Mouse (Mus musculus) myocyte (in vitro differentiated cells): ENCODE results near the gene Ctnnb1.

Experiments used
- MYOD1 ChIP-seq, 3 experiments: IDR thresholded peaks; one replicate each; pipeline ENCODE4 v1.6.1; 2011; ENCODE audit warnings: control low read depth in 2 of 3, low read depth in 2 of 3, mild to moderate bottlenecking in 2 of 3, moderate library complexity in 1 of 3; ENCODE audit not compliant: insufficient read length in 2 of 3, control insufficient read depth in 1 of 3
- MYOG ChIP-seq, 3 experiments: IDR thresholded peaks; one replicate each; pipeline ENCODE4 v1.6.1; 2011; ENCODE audit warnings: control low read depth in 2 of 3, low read depth in 2 of 3, mild to moderate bottlenecking in 2 of 3; ENCODE audit not compliant: insufficient read length in 2 of 3, control insufficient read depth in 1 of 3, insufficient read depth in 1 of 3
- POLR2A ChIP-seq: IDR thresholded peaks from one replicate; pipeline ENCODE4 v1.6.1; 2011; ENCODE audit warnings: low read depth, mild to moderate bottlenecking, control low read depth, moderate library complexity; ENCODE audit not compliant: insufficient read length
- TCF12 ChIP-seq: IDR thresholded peaks from one replicate; pipeline ENCODE4 v1.6.1; 2011; ENCODE audit warnings: mild to moderate bottlenecking, control low read depth; ENCODE audit not compliant: poor library complexity, insufficient read depth, severe bottlenecking
- TCF3 ChIP-seq: IDR thresholded peaks from one replicate; pipeline ENCODE4 v1.6.1; 2011; ENCODE audit warnings: low read depth, control low read depth; ENCODE audit not compliant: insufficient read length

GRCm38 (mm10) chr9:120932371-120932770, 3.4 kb downstream of the Ctnnb1 start:
- no peak for TF ChIP-seq MYOD1 (IDR thresholded peaks at IDR 0.05; ENCODE audit: control insufficient read depth in 1 of 3, insufficient read length in 2 of 3, low read depth in 2 of 3)
- no peak for TF ChIP-seq POLR2A
- no peak for TF ChIP-seq TCF3
- TF ChIP-seq TCF12: no peak
- TF ChIP-seq MYOG (IDR thresholded peaks at IDR 0.05; ENCODE audit: control insufficient read depth in 1 of 3, insufficient read depth in 1 of 3, insufficient read length in 2 of 3, low read depth in 2 of 3): no peak
